Mouse (Mus musculus): ENCODE results near the gene Barhl1.

Barhl1 gene

GRCm38 (mm10) chr2:28916513-28916865, at the start of gene Barhl1:
Barhl1 (minus strand) TSS chr2:28916668.
- no peak for DNase-seq (ENCODE audit: low spot score in 2 of 2)

- no peak for DNase-seq (ENCODE audit: low spot score in 2 of 2)
These were observed 47.1 kb upstream of the Barhl1 start for GRCm38 (mm10) chr2:28963565-28963964.

- no peak for DNase-seq (ENCODE audit: low spot score in 2 of 2)
These were observed 45.2 kb upstream of the Barhl1 start for GRCm38 (mm10) chr2:28961636-28962035.

- DNase-seq (ENCODE audit: low spot score in 2 of 2): peak in 1 of 2 experiments; percentile 36
These were observed 44.6 kb upstream of the Barhl1 start for GRCm38 (mm10) chr2:28961024-28961585.

GRCm38 (mm10) chr2:28956874-28957273, 40.4 kb upstream of the Barhl1 start:
- DNase-seq (ENCODE audit: low spot score in 2 of 2): no peak

- DNase-seq (ENCODE audit: low spot score in 2 of 2): no peak
These were observed 38.1 kb upstream of the Barhl1 start for GRCm38 (mm10) chr2:28954595-28954994.

GRCm38 (mm10) chr2:28952981-28953380, 36.5 kb upstream of the Barhl1 start:
- no peak for DNase-seq (ENCODE audit: low spot score in 2 of 2)

- DNase-seq (ENCODE audit: low spot score in 2 of 2): no peak
These were observed 29.8 kb upstream of the Barhl1 start for GRCm38 (mm10) chr2:28946312-28946711.

- no peak for DNase-seq (ENCODE audit: low spot score in 2 of 2)
These were observed 28.9 kb upstream of the Barhl1 start for GRCm38 (mm10) chr2:28945388-28945787.

- no peak for DNase-seq (ENCODE audit: low spot score in 2 of 2)
These were observed 27.4 kb upstream of the Barhl1 start for GRCm38 (mm10) chr2:28943666-28944516.

GRCm38 (mm10) chr2:28938997-28939396, 22.5 kb upstream of the Barhl1 start:
- DNase-seq (ENCODE audit: low spot score in 2 of 2): no peak

GRCm38 (mm10) chr2:28930571-28930970, 14.1 kb upstream of the Barhl1 start:
- DNase-seq (ENCODE audit: low spot score in 2 of 2): no peak

- DNase-seq (ENCODE audit: low spot score in 2 of 2): peak; percentile 42 to 57
These were observed 7.4 kb upstream of the Barhl1 start for GRCm38 (mm10) chr2:28923912-28924311.

- no peak for DNase-seq (ENCODE audit: low spot score in 2 of 2)
These were observed 2.5 kb upstream of the Barhl1 start for GRCm38 (mm10) chr2:28919001-28919400.

- DNase-seq (ENCODE audit: low spot score in 2 of 2): no peak
These were observed 1.3 kb upstream of the Barhl1 start for GRCm38 (mm10) chr2:28917518-28918361.

- DNase-seq (ENCODE audit: low spot score in 2 of 2): no peak
These were observed 669 bp upstream of the Barhl1 start for GRCm38 (mm10) chr2:28917156-28917517.

- DNase-seq (ENCODE audit: low spot score in 2 of 2): peak; percentile 72 to 76
These were observed 528 bp downstream of the Barhl1 start for GRCm38 (mm10) chr2:28915768-28916512.

GRCm38 (mm10) chr2:28915104-28915738, 1.2 kb downstream of the Barhl1 start:
- no peak for DNase-seq (ENCODE audit: low spot score in 2 of 2)

- DNase-seq (ENCODE audit: low spot score in 2 of 2): no peak
These were observed 2.3 kb downstream of the Barhl1 start for GRCm38 (mm10) chr2:28914121-28914520.

- DNase-seq (ENCODE audit: low spot score in 2 of 2): no peak
These were observed 3.5 kb downstream of the Barhl1 start for GRCm38 (mm10) chr2:28912961-28913360.

GRCm38 (mm10) chr2:28912039-28912700, 4.3 kb downstream of the Barhl1 start:
- DNase-seq (ENCODE audit: low spot score in 2 of 2): no peak

Data from urinary bladder, postnatal 36 days (tissue).